Mouse (Mus musculus): ENCODE results near the gene Wnt7a. TPM values are rescaled to one million over a fixed set of nuclear protein-coding genes. Genes with fewer than 3 reads are reported as not detected.

The Wnt7a gene
- polyA plus RNA-seq, 1 experiment, result not detected

GRCm38 (mm10) chr6:91349620-91350019 is 61.5 kb downstream of the Wnt7a start:
- no peak overlapping the region for H3K27ac ChIP-seq (ENCODE audit: insufficient read depth, low read length)
- no peaks in the 10 kb centered on the region for H3K4me1 ChIP-seq (ENCODE audit: control insufficient read depth, insufficient read depth, low read length)
- H3K4me3 ChIP-seq (ENCODE audit: insufficient read depth, low read length), result no peak overlapping the region
- no peak for TF ChIP-seq POLR2A (IDR thresholded peaks at IDR 0.05; ENCODE audit: low read depth, low read length)
- TF ChIP-seq CTCF (IDR thresholded peaks at IDR 0.05; ENCODE audit: borderline replicate concordance, insufficient read depth, low read length), result no peak

DNA sequence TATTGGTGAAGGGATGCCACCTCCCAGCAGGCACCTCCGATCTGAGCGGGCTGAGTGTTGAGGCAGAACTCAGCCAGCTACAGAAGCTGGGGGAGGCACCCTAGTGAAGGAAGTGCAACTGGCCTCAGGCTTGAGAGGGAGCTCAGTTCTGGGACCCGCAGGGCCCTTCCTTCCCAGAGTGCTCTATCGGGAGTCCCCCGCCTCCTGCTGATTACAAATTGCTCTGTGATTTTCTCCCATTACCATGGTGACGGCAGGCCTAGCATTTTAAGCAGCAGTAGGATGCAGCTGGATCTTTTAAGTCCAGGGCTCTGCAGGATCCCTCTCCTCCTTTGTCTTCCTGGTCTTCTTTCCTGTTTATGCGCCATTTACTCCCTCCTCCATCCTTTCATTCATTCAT is 63.4 kb downstream of the Wnt7a start:
- no peak for TF ChIP-seq POLR2A (IDR thresholded peaks at IDR 0.05; ENCODE audit: low read depth, low read length)
- no peak for TF ChIP-seq CTCF (IDR thresholded peaks at IDR 0.05; ENCODE audit: borderline replicate concordance, insufficient read depth, low read length)

DNA sequence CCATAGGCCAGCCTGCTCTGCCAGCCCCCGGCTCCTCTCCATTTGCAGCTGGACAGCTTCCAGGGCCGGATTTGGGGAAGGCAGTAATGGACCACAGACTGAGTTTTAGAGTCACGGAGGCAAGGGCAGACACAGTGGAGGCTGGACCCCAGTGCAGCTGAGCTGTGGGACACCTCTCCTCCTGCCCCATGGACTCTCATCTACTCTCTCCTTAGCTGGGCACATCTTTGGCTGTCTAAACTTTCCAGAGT is 64.3 kb downstream of the Wnt7a start:
- no peaks in the 10 kb centered on the region for H3K4me1 ChIP-seq (ENCODE audit: control insufficient read depth, insufficient read depth, low read length)
- TF ChIP-seq CTCF (IDR thresholded peaks at IDR 0.05; ENCODE audit: borderline replicate concordance, insufficient read depth, low read length), result no peak
- TF ChIP-seq POLR2A (IDR thresholded peaks at IDR 0.05; ENCODE audit: low read depth, low read length), result no peak
- no peak overlapping the region for H3K27ac ChIP-seq (ENCODE audit: insufficient read depth, low read length)
- H3K4me3 ChIP-seq (ENCODE audit: insufficient read depth, low read length), result no peak overlapping the region

More for the DNA sequence above, 63.4 kb downstream of the Wnt7a start:
- Histone ChIP-seq H3K4me1 (ENCODE audit: control insufficient read depth, insufficient read depth, low read length) (no peaks in the 10 kb centered on the region), H3K27ac (ENCODE audit: insufficient read depth, low read length) (no peak overlapping the region), H3K4me3 (ENCODE audit: insufficient read depth, low read length) (no peak overlapping the region)

GRCm38 (mm10) chr6:91346071-91346905 is 64.9 kb downstream of the Wnt7a start:
- Histone ChIP-seq H3K4me1 (ENCODE audit: control insufficient read depth, insufficient read depth, low read length) (no peaks in the 10 kb centered on the region), H3K4me3 (ENCODE audit: insufficient read depth, low read length) (no peak overlapping the region), H3K27ac (ENCODE audit: insufficient read depth, low read length) (no peak overlapping the region)
- no peak for TF ChIP-seq CTCF (IDR thresholded peaks at IDR 0.05; ENCODE audit: borderline replicate concordance, insufficient read depth, low read length)
- no peak for TF ChIP-seq POLR2A (IDR thresholded peaks at IDR 0.05; ENCODE audit: low read depth, low read length)

GRCm38 (mm10) chr6:91345091-91345490 is 66.1 kb downstream of the Wnt7a start:
- Histone ChIP-seq H3K27ac (ENCODE audit: insufficient read depth, low read length) (no peak overlapping the region), H3K4me1 (ENCODE audit: control insufficient read depth, insufficient read depth, low read length) (no peaks in the 10 kb centered on the region), H3K4me3 (ENCODE audit: insufficient read depth, low read length) (no peak overlapping the region)
- TF ChIP-seq CTCF (IDR thresholded peaks at IDR 0.05; ENCODE audit: borderline replicate concordance, insufficient read depth, low read length) (no peak), POLR2A (IDR thresholded peaks at IDR 0.05; ENCODE audit: low read depth, low read length) (no peak)

- Histone ChIP-seq H3K27ac (ENCODE audit: insufficient read depth, low read length) (no peak overlapping the region), H3K4me1 (ENCODE audit: control insufficient read depth, insufficient read depth, low read length) (no peaks in the 10 kb centered on the region), H3K4me3 (ENCODE audit: insufficient read depth, low read length) (no peak overlapping the region)
- TF ChIP-seq POLR2A (IDR thresholded peaks at IDR 0.05; ENCODE audit: low read depth, low read length) (no peak), CTCF (IDR thresholded peaks at IDR 0.05; ENCODE audit: borderline replicate concordance, insufficient read depth, low read length) (no peak)
Observed at GRCm38 (mm10) chr6:91339612-91340246, 71.4 kb downstream of the Wnt7a start.

GRCm38 (mm10) chr6:91335470-91335869 is 75.7 kb downstream of the Wnt7a start:
- TF ChIP-seq CTCF (IDR thresholded peaks at IDR 0.05; ENCODE audit: borderline replicate concordance, insufficient read depth, low read length), result no peak
- no peak for TF ChIP-seq POLR2A (IDR thresholded peaks at IDR 0.05; ENCODE audit: low read depth, low read length)
- H3K27ac ChIP-seq (ENCODE audit: insufficient read depth, low read length), result no peak overlapping the region
- no peaks in the 10 kb centered on the region for H3K4me1 ChIP-seq (ENCODE audit: control insufficient read depth, insufficient read depth, low read length)
- no peak overlapping the region for H3K4me3 ChIP-seq (ENCODE audit: insufficient read depth, low read length)

- Histone ChIP-seq H3K27ac (ENCODE audit: insufficient read depth, low read length) (no peak overlapping the region), H3K4me1 (ENCODE audit: control insufficient read depth, insufficient read depth, low read length) (no peaks in the 10 kb centered on the region), H3K4me3 (ENCODE audit: insufficient read depth, low read length) (no peak overlapping the region)
- TF ChIP-seq CTCF (IDR thresholded peaks at IDR 0.05; ENCODE audit: borderline replicate concordance, insufficient read depth, low read length) (no peak), POLR2A (IDR thresholded peaks at IDR 0.05; ENCODE audit: low read depth, low read length) (no peak)
Observed at GRCm38 (mm10) chr6:91331886-91332285, 79.3 kb downstream of the Wnt7a start.

- Histone ChIP-seq H3K4me1 (ENCODE audit: control insufficient read depth, insufficient read depth, low read length) (no peaks in the 10 kb centered on the region), H3K27ac (ENCODE audit: insufficient read depth, low read length) (no peak overlapping the region), H3K4me3 (ENCODE audit: insufficient read depth, low read length) (no peak overlapping the region)
- TF ChIP-seq POLR2A (IDR thresholded peaks at IDR 0.05; ENCODE audit: low read depth, low read length), result no peak
- no peak for TF ChIP-seq CTCF (IDR thresholded peaks at IDR 0.05; ENCODE audit: borderline replicate concordance, insufficient read depth, low read length)
Observed at GRCm38 (mm10) chr6:91325556-91325955, 85.6 kb downstream of the Wnt7a start.

DNA sequence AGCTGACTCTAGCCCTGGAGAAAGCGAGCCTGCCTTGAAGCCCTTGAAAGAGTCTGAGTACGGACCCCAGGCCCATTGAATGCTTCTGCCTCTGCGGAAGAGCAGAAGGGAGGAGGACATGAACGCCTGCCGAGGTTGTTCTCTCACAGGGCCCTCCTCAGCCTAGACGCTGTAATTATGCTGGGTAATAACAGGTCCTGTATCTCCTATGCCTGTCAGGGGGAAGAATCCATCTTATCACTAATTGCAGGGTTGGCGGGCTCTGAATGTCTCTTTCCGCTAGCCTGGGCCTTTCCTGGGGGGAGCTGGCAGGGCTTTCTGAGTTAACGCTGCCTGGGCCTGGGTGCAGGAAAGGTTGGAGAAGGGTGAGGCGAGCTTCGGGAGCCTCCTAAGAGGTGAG is 86.4 kb downstream of the Wnt7a start:
- H3K27ac ChIP-seq (ENCODE audit: insufficient read depth, low read length), result no peak overlapping the region
- no peak for TF ChIP-seq CTCF (IDR thresholded peaks at IDR 0.05; ENCODE audit: borderline replicate concordance, insufficient read depth, low read length)
- no peak for TF ChIP-seq POLR2A (IDR thresholded peaks at IDR 0.05; ENCODE audit: low read depth, low read length)
- H3K4me3 ChIP-seq (ENCODE audit: insufficient read depth, low read length), result no peak overlapping the region
- no peaks in the 10 kb centered on the region for H3K4me1 ChIP-seq (ENCODE audit: control insufficient read depth, insufficient read depth, low read length)
